In the genomic region with DNA sequence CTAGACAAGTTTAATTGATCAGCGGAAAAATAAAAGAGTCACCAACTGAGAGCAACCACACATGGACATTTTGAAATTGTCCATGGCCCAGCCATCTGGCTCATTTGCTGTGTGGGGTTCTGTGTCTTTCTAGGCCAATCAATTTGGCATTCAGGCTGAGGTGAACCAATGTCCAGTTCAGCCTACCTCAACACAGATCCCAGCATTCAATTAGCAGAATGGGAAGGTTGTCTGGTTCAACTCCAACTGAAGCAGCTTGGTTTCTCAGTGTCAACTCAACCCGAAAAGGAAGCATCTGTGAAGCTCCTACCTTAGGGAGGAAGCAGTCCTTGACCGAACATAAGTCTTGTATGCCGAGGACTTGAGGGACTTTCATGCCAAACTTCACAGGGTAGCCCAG, we compare ENCODE assay signal across 13 mouse cellular contexts.
"Had no signal": no experiment of that assay in that cellular context is flagged by ENCODE, and none has a peak within 500 bp of the region (broad histone marks: within the 10 kb centered on the region; RNA-seq: fewer than 3 reads in every experiment).

No protein-coding gene starts in this region.

- DNase-seq: gastrocnemius, adult 2 months; gastrocnemius, postnatal 10 days; gastrocnemius, postnatal 25 days; heart, adult 18-20 months; heart, postnatal 10 days; heart, postnatal 4 days; kidney, adult 18-20 months; kidney, adult 8-10 months; kidney, postnatal 10 days; kidney, postnatal 25 days; kidney, postnatal 4 days; liver; liver, embryonic 13.5 days had no signal
